Mouse (Mus musculus) megakaryocyte, embryonic 14.5 days (primary cell): ENCODE results near the gene Srgap2.

Source experiments
- FLI1 ChIP-seq: IDR thresholded peaks from 2 replicates; pipeline ENCODE4 v1.6.1; 2012; ENCODE audit warnings: low read length, inconsistent platforms, mixed read lengths
- GATA1 ChIP-seq: IDR thresholded peaks from 3 replicates; pipeline ENCODE4 v1.6.1; 2012; ENCODE audit warnings: mixed read lengths, low read length, inconsistent platforms, borderline replicate concordance

DNA sequence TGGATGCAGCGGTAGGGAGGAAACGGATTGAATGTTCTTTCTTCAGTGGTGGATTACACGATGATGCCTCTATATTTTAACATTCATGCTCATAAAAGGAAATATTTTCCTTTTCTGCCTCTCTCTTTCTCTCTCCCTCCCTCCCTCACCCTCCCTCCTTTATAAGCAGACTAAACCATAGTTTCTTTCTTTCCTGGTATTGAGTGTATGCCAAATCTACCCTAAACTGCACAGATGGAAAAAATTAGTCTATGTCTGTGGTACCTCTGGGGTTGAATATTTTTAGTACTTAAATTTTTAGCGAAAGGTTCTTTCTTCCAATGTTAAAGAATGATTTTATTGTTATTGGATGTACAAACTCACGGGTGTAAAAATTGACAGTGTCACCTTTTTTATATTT lies 14.8 kb upstream of the Srgap2 start:
- TF ChIP-seq GATA1 (no peak), FLI1 (no peak)
